Mouse (Mus musculus) skeletal muscle tissue, adult 2 months (tissue): ENCODE data around the gene Arid3a.

Source experiments
- DNase-seq: peaks from one replicate; pipeline ENCODE4 v3.0.0-alpha.2; 2012; ENCODE audit warnings: low read depth, low spot score

Arid3a gene

GRCm38 (mm10) chr10:79908167-79909091, 18.4 kb upstream of the Arid3a start, which contains the start of gene Med16:
Gene Med16, minus strand, starts transcription at chr10:79908923.
- peak; percentile 96 for DNase-seq

- DNase-seq, result no peak
Observed at GRCm38 (mm10) chr10:79909092-79909922, 17.5 kb upstream of the Arid3a start.

DNA sequence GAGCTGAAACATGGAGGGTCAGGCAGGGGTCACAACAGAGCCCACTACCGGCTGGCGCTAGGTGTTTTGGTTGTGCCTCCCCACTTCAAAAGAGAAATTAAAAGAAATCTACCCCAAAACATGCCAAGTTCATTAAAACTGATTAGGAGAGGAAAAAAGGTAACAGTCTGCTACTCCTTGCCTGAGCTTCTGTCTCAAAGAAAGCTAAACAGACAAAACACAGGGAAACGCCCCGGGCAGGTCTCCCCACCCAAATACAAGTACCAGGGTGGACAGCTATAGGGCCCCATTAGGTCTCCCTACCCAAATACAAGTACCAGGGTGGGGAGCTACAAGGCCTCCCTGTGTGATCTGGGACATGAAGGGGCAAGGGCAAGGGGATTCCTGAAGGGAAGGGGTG, 16.3 kb upstream of the Arid3a start, which contains the start of gene Gm26602:
TSS of gene Gm26602 (plus strand) at position 301 of the 400 bp plus-strand sequence.
- DNase-seq, result no peak

GRCm38 (mm10) chr10:79912412-79912811, 14.4 kb upstream of the Arid3a start:
- no peak for DNase-seq

- no peak for DNase-seq
Observed at GRCm38 (mm10) chr10:79914131-79914947, 12.5 kb upstream of the Arid3a start.

DNA sequence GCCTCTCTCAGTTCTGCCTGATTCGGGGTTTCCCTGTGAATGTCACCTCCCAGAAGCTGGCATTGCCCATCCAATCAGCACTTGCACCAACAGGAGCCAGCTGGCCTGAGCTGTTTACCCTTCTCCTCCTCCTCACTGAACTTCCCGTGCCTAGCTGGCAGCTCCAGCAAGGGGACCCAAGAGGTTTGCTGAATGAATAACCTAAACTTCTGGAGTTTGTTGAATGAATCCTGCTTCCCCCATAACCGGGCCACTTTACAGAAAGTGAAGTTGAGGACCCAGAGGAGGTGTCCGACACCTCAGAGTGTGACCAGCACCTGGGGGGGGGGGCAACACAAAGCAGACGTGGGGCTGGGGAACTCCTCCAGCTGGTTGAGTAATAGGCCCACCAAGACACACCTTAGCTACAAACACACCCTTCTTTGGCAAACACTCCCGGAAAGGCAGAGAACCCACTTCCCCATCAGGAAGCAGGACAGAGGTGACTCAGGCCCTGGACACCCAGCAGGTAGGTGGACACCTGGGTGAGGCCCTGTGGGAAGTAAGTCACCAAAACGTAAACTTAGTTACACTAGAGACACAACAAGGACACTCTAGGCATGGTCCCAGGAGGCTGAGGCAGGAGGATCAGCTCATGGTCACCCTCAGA, 11.8 kb upstream of the Arid3a start:
- DNase-seq, result no peak

DNA sequence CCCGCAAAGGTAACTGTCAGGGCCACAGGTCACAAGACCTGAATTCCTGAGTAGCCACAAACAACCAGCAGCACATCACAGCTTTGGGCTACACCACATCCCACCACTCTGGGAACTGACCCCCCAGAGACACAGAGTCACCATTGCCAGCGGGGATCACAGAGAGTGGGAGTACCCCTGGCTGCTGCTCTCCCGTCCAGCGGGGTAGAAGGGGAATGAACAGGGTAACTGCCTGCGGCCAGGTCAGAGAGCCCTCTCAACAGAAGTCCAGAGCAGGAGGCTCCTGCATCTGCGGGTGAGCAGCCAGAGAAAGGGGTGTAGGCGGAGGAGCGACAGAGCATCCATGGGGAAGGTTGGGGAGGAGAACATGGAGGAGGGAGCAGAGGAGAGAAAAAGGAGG, 10.8 kb upstream of the Arid3a start:
- DNase-seq, result no peak

GRCm38 (mm10) chr10:79916808-79917531, 9.9 kb upstream of the Arid3a start, which contains the start of gene Kiss1r:
Gene Kiss1r, plus strand, starts transcription at chr10:79916971.
- DNase-seq, result peak; percentile 57

GRCm38 (mm10) chr10:79917532-79918100, 9.2 kb upstream of the Arid3a start:
- DNase-seq, result no peak

- DNase-seq, result no peak
Observed at GRCm38 (mm10) chr10:79918231-79919078, 8.4 kb upstream of the Arid3a start.

GRCm38 (mm10) chr10:79919251-79919849, 7.5 kb upstream of the Arid3a start:
- DNase-seq, result no peak

DNA sequence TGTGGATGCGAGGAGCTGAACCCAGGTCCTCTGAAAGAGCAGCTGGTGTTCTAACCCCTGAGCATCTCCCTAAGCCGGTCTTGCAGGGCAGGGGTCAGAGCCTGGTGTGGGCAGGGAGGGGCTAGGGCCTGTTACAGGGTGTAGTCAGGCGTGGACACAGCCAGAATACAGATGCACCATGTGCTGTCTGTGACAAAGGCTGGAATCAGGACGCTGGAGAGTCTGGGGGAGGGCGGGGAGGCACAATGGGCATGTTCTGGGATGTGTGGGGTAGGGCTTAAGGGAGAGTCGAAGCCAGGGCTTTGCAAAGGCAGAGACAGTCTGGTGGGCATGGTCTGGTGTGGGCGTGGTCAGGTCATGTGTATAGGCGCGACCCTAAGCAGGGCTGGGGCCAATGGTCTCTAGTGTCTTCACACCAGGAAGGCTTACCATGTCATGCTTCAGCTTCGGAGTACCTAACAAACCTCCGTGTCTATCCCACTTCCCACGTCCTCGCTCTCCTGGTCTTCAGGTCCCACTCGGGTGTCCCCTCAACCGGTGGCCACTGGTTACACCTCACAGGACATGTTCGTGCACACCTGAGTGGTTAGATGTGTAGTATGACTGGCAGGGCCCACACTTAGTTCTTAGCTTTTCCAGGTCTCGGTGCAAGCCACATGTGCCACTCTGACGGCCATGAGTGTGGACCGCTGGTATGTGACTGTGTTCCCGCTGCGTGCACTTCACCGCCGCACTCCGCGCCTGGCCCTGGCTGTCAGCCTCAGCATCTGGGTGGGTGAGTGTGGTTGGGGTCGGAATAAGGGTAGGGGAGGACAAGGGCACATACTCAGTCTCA, 6.6 kb upstream of the Arid3a start:
- DNase-seq, result no peak

- DNase-seq, result no peak
Observed at GRCm38 (mm10) chr10:79920958-79921535, 5.8 kb upstream of the Arid3a start, which contains the start of gene R3hdm4. Gene R3hdm4, minus strand, starts transcription at chr10:79921208.

- no peak for DNase-seq
Observed at GRCm38 (mm10) chr10:79921572-79921971, 5.3 kb upstream of the Arid3a start.

- peak; percentile 87 for DNase-seq
Observed at GRCm38 (mm10) chr10:79924998-79925784, 1.7 kb upstream of the Arid3a start.

GRCm38 (mm10) chr10:79925785-79926490, 905 bp upstream of the Arid3a start:
- DNase-seq, result no peak
